Mouse (Mus musculus) liver, adult (tissue): ENCODE measurements around the gene Pbxip1.

Experiments
- GATA4 ChIP-seq: IDR thresholded peaks from 2 replicates; pipeline ENCODE4 v1.6.1; 2014; ENCODE audit warnings: mild to moderate bottlenecking, low read length; ENCODE audit not compliant: insufficient replicate concordance

Gene Pbxip1

GRCm38 (mm10) chr3:89395806-89396653 is 40.5 kb upstream of the Pbxip1 start:
- no peak; the same call in 1 of the 2 replicates for TF ChIP-seq GATA4

GRCm38 (mm10) chr3:89396654-89397005 is 39.9 kb upstream of the Pbxip1 start:
- no peak for TF ChIP-seq GATA4

GRCm38 (mm10) chr3:89401329-89401728 is 35.2 kb upstream of the Pbxip1 start:
- no peak for TF ChIP-seq GATA4

- TF ChIP-seq GATA4 = no peak
These were observed 33.8 kb upstream of the Pbxip1 start, which contains the start of gene Lenep for GRCm38 (mm10) chr3:89402693-89403092. TSS of gene Lenep (minus strand) at chr3:89402793.

GRCm38 (mm10) chr3:89406887-89407286 is 29.6 kb upstream of the Pbxip1 start:
- TF ChIP-seq GATA4 = no peak

- no peak for TF ChIP-seq GATA4
These were observed 28.1 kb upstream of the Pbxip1 start for GRCm38 (mm10) chr3:89408448-89408847.

- no peak for TF ChIP-seq GATA4
These were observed 26.8 kb upstream of the Pbxip1 start for GRCm38 (mm10) chr3:89409701-89410100.

- TF ChIP-seq GATA4 = no peak
These were observed 25.6 kb upstream of the Pbxip1 start for GRCm38 (mm10) chr3:89410864-89411263.

- TF ChIP-seq GATA4 = peak; percentile 49; the same call in 1 of the 2 replicates
These were observed 24.8 kb upstream of the Pbxip1 start, which contains the start of gene Flad1 for GRCm38 (mm10) chr3:89411490-89412393. TSS of gene Flad1 (minus strand) at chr3:89411870.

GRCm38 (mm10) chr3:89416158-89416557 is 20.3 kb upstream of the Pbxip1 start:
- no peak for TF ChIP-seq GATA4

- TF ChIP-seq GATA4 = no peak
These were observed 19.4 kb upstream of the Pbxip1 start for GRCm38 (mm10) chr3:89417131-89417530.

GRCm38 (mm10) chr3:89417840-89418169 is 18.7 kb upstream of the Pbxip1 start:
- no peak for TF ChIP-seq GATA4

- TF ChIP-seq GATA4 = no peak
These were observed 18.2 kb upstream of the Pbxip1 start, which contains the start of the genes Cks1b and Shc1 for GRCm38 (mm10) chr3:89418170-89418860. TSS of gene Cks1b (minus strand) at chr3:89418383. TSS of gene Shc1 (plus strand) at chr3:89418443.

GRCm38 (mm10) chr3:89418861-89419250 is 17.6 kb upstream of the Pbxip1 start:
- no peak for TF ChIP-seq GATA4

- no peak for TF ChIP-seq GATA4
These were observed 16.9 kb upstream of the Pbxip1 start for GRCm38 (mm10) chr3:89419571-89419970.

- no peak for TF ChIP-seq GATA4
These were observed 16.5 kb upstream of the Pbxip1 start for GRCm38 (mm10) chr3:89419981-89420380.

- no peak for TF ChIP-seq GATA4
These were observed 16.1 kb upstream of the Pbxip1 start for GRCm38 (mm10) chr3:89420421-89420820.
